Mouse (Mus musculus) midbrain, embryonic 10.5 days (tissue): ENCODE data around the gene Wdr11. TPM values are rescaled to one million over a fixed set of nuclear protein-coding genes. Genes with fewer than 3 reads are reported as not detected.

Source experiments
- DNase-seq: peaks from one replicate; pipeline ENCODE4 v3.0.0-alpha.2; 2017; ENCODE audit warnings: low spot score
- H3K27ac ChIP-seq: fragments of 300-500 bp; sonication (generic); replicated peaks from 2 replicates; pipeline ENCODE4 v1.5.1; 2016; ENCODE audit warnings: mild to moderate bottlenecking
- H3K27me3 ChIP-seq: fragments of 300-500 bp; sonication (generic); 2 replicates; pipeline ENCODE4 v1.6.1; 2016; ENCODE audit warnings: low read depth, mild to moderate bottlenecking; ENCODE audit not compliant: poor library complexity, severe bottlenecking
- H3K36me3 ChIP-seq: fragments of 300-500 bp; sonication (generic); 2 replicates; pipeline ENCODE4 v1.6.1; 2016; ENCODE audit warnings: mild to moderate bottlenecking, moderate library complexity
- H3K4me1 ChIP-seq: fragments of 300-500 bp; sonication (generic); 2 replicates; pipeline ENCODE4 v1.6.1; 2016
- H3K4me3 ChIP-seq: fragments of 300-500 bp; sonication (generic); 2 replicates; pipeline ENCODE4 v1.5.1; 2016; ENCODE audit warnings: mild to moderate bottlenecking, moderate library complexity
- H3K9me3 ChIP-seq: fragments of 300-500 bp; sonication (generic); replicated peaks from 2 replicates; pipeline ENCODE4 v1.6.1; 2016; ENCODE audit warnings: mild to moderate bottlenecking
- WGBS: fragments of 180-500 bp; shearing (Covaris S2); methylation state at CpG from one replicate; pipeline ENCODE4 v1.1.7; 2016; 5-methylcytosine and 5-hydroxymethylcytosine counted together
- polyA plus RNA-seq: library from polyadenylated mRNA; unstranded; fragments of >200 nt; fragmentation: Nextera tagmentation; extraction: Ambion mirVana; gene quantifications from 2 replicates; pipeline ENCODE4 v1.2.1, GENCODE M21; 2016

The Wdr11 gene
- polyA plus RNA-seq, 1 experiment from 2014 or later = 37.3 TPM

DNA sequence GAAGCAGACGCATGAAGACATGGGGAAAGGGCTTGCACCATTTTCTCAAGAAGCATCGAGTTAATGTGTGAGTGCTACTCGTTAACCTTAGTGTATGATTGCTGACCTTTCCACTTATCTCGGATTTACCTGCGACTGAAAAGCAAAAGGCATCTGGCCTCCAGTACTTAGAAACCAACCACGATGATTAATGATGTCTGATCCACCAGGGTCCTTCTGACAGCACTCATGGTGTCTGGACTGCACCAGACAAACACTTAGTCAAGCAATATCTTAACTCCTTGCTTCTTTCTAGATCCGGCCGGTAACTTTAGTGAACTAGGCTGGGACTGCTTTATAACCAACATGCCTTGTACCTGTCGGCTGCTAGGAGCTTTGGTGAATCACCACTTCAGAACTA lies 45.3 kb downstream of the Wdr11 start:
- Histone ChIP-seq H3K4me1 (no peaks in the 10 kb centered on the region), H3K27ac (no peak overlapping the region), H3K27me3 (no peaks in the 10 kb centered on the region), H3K9me3 (no peaks in the 10 kb centered on the region), H3K36me3 (peaks cover 55% of the 10 kb centered on the region), H3K4me3 (no peak overlapping the region)
- DNase-seq = no peak
- WGBS = 86% methylated on average over 9 of the region's 9 CpGs

DNA sequence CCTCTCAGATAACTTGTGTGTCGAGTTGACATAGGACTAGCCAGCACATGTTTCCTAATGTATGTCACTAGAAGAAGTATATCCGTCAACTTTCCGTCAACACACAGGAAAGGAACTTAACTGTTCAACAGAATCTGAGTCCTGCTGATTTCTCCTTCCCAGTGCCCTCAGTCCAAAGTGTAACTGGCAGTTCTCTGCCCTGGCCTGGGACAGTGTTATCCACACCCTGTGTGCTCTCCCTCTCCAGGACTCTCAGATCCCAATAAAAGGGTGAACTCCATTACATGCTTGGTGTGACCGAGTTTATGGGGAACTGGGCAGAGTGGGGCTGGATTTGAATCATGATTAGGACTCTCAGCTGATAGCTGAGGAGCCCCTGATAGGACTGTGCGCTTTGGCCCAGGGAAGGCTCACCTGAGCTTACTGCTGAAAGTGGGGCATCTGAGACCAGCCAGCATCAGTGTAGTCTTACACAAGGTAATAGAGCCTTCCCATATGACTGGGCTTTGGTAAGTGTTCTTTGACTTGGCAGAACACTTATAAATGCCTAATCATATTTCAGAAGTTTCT lies 46.3 kb downstream of the Wdr11 start:
- Histone ChIP-seq H3K27me3 (no peaks in the 10 kb centered on the region), H3K4me1 (no peaks in the 10 kb centered on the region), H3K36me3 (peaks cover 45% of the 10 kb centered on the region), H3K27ac (no peak overlapping the region), H3K9me3 (no peaks in the 10 kb centered on the region), H3K4me3 (no peak overlapping the region)
- WGBS = 92% methylated on average over 5 of the region's 5 CpGs
- DNase-seq = no peak

DNA sequence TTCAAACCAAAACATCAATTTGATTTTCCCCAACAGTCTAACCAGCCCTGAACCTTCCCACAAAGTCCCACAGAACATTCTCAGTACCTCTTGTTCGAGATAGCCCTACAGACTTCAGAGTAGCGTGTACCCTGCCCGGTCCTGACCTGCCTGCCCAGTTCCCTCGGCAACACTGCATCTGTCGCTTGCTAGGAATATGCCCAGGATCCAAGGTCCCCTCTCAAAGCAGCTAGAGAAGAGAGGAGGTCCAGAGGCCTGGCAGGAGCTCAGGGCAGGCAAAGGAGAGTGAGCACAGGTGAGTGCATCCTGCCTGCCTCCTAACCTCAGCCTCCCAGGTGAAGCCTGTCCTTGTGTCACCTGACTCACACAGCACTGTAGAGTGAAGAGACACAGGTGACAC lies 47.3 kb downstream of the Wdr11 start:
- Histone ChIP-seq H3K9me3 (no peaks in the 10 kb centered on the region), H3K27ac (no peak overlapping the region), H3K4me1 (no peaks in the 10 kb centered on the region), H3K27me3 (no peaks in the 10 kb centered on the region), H3K36me3 (peaks cover 34% of the 10 kb centered on the region), H3K4me3 (no peak overlapping the region)
- DNase-seq = no peak
- 92% methylated on average over 5 of the region's 5 CpGs for WGBS

DNA sequence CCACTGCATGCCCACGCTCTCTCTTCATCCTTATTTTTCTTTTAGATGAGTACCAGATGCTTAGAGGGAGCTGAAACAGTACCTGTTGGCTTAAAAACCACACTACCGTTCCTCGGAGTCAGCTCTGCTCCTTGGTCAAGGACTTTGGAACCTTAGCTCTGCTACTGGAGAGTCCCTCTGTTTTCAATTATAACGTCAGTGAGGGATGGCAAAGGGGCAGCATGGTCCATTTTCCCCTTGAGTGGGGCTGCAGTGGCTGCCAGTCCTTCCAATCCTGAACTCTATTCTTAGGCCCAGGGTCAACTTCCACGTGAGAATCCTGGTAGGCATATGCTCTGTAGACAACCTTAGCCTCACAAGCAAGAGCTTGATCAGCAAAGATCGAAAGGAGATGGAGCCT lies 48.2 kb downstream of the Wdr11 start:
- H3K4me1 ChIP-seq = 0 out of 2 replicates have a peak, but pooled peaks cover under 1% of the 10 kb centered on the region
- H3K27me3 ChIP-seq = no peaks in the 10 kb centered on the region
- H3K27ac ChIP-seq = no peak overlapping the region
- H3K36me3 ChIP-seq = peaks cover 26% of the 10 kb centered on the region
- no peak overlapping the region for H3K4me3 ChIP-seq
- no peaks in the 10 kb centered on the region for H3K9me3 ChIP-seq
- 79% methylated on average over 6 of the region's 6 CpGs for WGBS
- DNase-seq = no peak

DNA sequence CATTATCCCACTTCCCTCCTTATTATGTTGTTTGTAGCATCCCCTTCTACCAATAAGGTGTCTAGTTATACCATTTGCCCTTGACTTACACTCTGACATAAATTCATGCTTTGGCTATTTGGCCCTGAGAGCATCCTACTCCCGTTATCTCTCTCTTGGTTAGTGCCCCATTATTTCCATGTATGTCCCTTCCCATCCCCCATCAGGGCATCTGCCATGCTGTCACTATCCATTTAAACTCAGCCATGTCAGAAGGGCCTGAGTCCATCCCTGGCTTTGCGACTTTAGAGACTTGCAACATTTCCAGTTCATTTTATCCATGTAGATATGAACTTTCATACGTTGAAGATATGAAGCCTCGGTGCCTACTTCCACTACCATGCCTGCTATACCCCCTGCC lies 51.6 kb downstream of the Wdr11 start:
- Histone ChIP-seq H3K4me1 (0 out of 2 replicates have a peak, but pooled peaks cover 4% of the 10 kb centered on the region), H3K27me3 (peaks cover 7% of the 10 kb centered on the region; the same call in 1 of the 2 replicates), H3K9me3 (no peaks in the 10 kb centered on the region), H3K4me3 (no peak overlapping the region), H3K36me3 (no peaks in the 10 kb centered on the region), H3K27ac (no peak overlapping the region)
- 95% methylated on average over 4 of the region's 4 CpGs for WGBS
- DNase-seq = no peak

DNA sequence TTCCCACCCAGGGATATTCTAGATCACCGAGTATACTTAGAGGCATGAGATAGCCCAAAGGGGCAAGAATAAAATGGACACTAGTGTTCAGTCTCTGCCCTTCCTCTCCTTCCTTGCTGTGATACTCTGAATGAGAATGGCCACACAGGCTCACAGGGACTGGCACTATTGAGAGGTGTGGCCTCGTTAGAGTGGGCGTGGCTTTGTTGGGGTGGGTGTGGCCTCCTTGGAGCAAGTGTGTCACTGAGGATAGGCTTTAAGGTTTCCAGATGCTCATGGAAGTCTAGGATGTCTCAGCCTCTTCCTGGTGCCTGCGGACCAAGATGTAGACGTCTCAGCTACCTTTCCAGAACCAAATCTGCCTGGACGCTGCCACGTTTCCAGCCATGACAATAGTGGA lies 56.1 kb downstream of the Wdr11 start:
- H3K36me3 ChIP-seq = no peaks in the 10 kb centered on the region
- H3K27me3 ChIP-seq = peaks cover 43% of the 10 kb centered on the region
- WGBS = 80% methylated on average over 7 of the region's 7 CpGs
- H3K27ac ChIP-seq = no peak overlapping the region
- DNase-seq = no peak
- no peaks in the 10 kb centered on the region for H3K9me3 ChIP-seq
- H3K4me1 ChIP-seq = peaks cover 30% of the 10 kb centered on the region
- H3K4me3 ChIP-seq = no peak overlapping the region

DNA sequence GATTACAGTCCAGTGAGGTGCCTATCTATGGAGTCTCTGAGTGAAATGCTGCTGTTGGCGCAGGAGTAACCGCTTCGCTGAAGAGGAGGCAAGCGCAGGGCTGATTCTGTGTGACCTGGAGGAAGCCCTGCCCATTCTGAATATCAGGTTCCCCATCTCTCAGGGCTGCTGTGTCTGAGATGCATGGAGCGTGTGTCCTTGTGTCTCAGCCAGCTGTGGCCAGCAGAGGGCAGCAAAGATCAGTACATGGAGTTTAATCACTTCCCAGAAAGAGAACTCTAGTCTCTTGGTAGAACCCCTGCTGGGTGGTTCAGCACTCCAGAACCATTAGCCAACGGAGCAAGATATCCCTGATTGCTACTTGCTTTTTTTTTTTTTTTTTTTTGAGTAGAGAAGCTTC lies 57.3 kb downstream of the Wdr11 start:
- Histone ChIP-seq H3K4me3 (no peak overlapping the region), H3K27ac (no peak overlapping the region), H3K36me3 (no peaks in the 10 kb centered on the region), H3K4me1 (peaks cover 37% of the 10 kb centered on the region), H3K27me3 (peaks cover 52% of the 10 kb centered on the region), H3K9me3 (no peaks in the 10 kb centered on the region)
- peak; percentile 88 for DNase-seq
- 10% methylated on average over 6 of the region's 6 CpGs for WGBS

DNA sequence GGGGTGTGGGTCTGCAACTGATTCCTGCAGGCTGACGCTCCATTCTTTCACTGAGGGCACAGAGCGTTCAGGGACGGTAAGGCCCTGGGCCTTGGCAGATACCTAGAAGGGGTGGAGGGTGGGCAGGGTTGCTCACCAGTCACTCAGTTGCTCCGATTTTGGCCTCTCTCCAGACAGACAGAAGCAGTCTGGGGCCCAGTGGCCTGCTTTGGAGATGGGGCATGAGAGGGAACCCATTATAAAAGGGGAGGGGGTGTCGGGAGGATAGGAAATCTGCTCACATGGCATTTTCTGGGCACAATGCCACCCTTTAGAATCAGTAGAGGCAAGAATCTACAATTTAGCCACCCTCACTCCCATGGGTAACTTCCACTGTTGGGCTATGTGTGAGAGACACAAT lies 59.1 kb downstream of the Wdr11 start:
- DNase-seq = no peak
- peaks cover 70% of the 10 kb centered on the region for H3K27me3 ChIP-seq
- H3K36me3 ChIP-seq = no peaks in the 10 kb centered on the region
- H3K4me3 ChIP-seq = no peak overlapping the region
- 90% methylated on average over 5 of the region's 5 CpGs for WGBS
- H3K9me3 ChIP-seq = no peaks in the 10 kb centered on the region
- H3K27ac ChIP-seq = 0 out of 2 replicates have a peak overlapping the region, but pooled peaks have one; percentile 6
- peaks cover 51% of the 10 kb centered on the region for H3K4me1 ChIP-seq

DNA sequence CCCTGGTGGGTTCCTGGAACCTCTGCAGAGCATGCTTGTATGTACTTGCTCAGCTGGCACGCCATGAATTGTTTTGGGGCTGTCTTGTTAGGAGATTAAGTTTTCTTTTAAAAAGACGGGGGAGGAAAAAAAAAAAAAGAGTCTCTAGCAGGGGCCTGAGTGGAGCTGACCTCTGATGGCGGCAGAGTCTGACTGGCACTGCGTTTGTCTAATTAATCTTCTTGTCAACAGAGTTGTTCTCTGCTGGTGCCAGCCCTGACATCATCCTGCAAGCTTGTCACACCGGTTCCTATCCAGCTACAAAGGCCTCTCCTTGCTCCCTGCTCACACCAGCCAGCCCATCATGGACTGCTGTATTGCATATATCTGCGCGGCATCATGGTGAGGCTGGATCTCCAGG lies 60.1 kb downstream of the Wdr11 start:
- DNase-seq = no peak
- WGBS = 51% methylated on average over 7 of the region's 7 CpGs

DNA sequence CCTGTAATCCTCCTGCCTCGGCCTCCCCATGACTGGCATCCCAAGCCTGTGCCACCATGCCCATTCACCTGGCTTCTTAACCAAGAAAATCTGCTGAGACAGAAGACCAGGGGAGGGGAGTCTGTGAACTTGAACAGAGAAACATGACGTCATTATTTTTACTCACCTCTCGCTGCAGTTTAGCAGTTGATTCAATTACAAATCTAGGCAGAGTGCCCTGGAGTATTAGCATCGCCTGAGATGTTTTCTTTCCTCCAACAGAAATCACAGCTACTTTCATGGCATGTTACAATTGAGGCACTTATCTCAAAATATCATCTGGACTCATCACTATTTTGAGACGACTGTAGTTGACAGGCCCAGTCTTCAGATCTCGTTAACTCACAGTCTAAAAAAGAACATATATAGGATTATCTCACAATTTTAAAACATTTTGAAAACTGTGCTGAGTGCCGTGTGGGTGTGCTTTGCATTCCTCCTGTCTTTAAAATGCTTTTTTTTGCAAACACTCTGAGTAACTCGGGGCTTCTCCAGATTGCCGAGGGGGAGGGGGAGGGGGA lies 61.3 kb downstream of the Wdr11 start:
- Histone ChIP-seq H3K4me1 (peaks cover 70% of the 10 kb centered on the region), H3K27me3 (peaks cover 84% of the 10 kb centered on the region)
- DNase-seq = no peak

More for the DNA sequence above, 60.1 kb downstream of the Wdr11 start:
- H3K4me1 ChIP-seq = peaks cover 61% of the 10 kb centered on the region
- H3K36me3 ChIP-seq = no peaks in the 10 kb centered on the region
- no peak overlapping the region for H3K4me3 ChIP-seq
- H3K9me3 ChIP-seq = no peaks in the 10 kb centered on the region
- H3K27me3 ChIP-seq = peaks cover 81% of the 10 kb centered on the region
- peak overlapping the region; percentile 38; the same call in 1 of the 2 replicates for H3K27ac ChIP-seq

DNA sequence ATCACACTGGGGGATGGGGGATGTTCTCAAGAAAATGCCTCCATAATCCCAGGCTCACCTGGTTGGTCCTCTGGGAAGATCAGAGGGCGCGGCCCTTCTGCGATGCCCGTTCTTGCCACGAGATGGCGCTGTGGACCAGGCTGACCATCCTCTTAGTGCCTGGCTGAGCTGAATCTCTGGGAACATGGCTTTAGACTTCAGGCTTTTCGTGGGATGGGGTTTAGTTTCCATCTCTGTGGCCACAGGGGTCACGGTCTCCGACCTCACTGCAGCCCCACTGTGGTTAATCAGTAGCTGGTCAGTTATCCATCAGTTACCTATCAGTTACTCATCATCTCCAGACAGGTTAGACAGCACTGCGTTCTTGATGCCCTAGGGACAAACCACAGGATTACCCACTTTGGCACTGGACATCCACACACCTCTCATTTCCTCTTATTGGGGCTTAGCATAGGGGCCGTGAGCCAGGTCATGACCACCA lies 62.2 kb downstream of the Wdr11 start:
- no peaks in the 10 kb centered on the region for H3K9me3 ChIP-seq
- 13% methylated on average over 11 of the region's 11 CpGs for WGBS
- H3K27ac ChIP-seq = no peak overlapping the region
- H3K4me3 ChIP-seq = no peak overlapping the region
- peak; percentile 84 for DNase-seq
- H3K36me3 ChIP-seq = no peaks in the 10 kb centered on the region
- H3K4me1 ChIP-seq = peaks cover 77% of the 10 kb centered on the region
- peaks cover 84% of the 10 kb centered on the region for H3K27me3 ChIP-seq

More for the DNA sequence above, 61.3 kb downstream of the Wdr11 start:
- Histone ChIP-seq H3K27ac (no peak overlapping the region), H3K36me3 (no peaks in the 10 kb centered on the region), H3K9me3 (no peaks in the 10 kb centered on the region), H3K4me3 (no peak overlapping the region)
- WGBS = 62% methylated on average over 9 of the region's 9 CpGs

DNA sequence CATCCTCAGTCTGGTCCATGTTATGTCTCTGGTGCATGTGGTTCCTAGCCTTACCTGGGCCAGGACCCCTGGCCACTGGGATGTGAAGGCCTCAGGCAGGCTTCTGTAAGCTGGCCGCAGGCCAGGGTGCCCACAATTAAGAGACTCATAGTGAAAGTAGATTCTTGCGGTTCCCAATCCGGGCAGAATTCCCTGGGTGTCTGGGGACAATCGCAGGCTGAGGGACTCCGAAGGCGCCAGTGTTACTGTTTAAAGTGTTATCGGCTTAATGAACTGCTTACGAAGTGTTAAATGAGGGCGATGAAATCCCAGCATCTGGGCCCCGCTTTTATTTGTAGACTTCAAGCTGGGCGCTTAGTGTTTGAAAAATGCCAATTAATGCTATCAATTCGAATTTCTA lies 63.3 kb downstream of the Wdr11 start:
- Histone ChIP-seq H3K36me3 (no peaks in the 10 kb centered on the region), H3K9me3 (no peaks in the 10 kb centered on the region), H3K4me3 (0 out of 2 replicates have a peak overlapping the region, but pooled peaks have one; percentile 11), H3K4me1 (peaks cover 78% of the 10 kb centered on the region), H3K27me3 (peaks cover 76% of the 10 kb centered on the region), H3K27ac (peak overlapping the region; percentile 67; the same call in 1 of the 2 replicates)
- DNase-seq = no peak
- 46% methylated on average over 12 of the region's 12 CpGs for WGBS

DNA sequence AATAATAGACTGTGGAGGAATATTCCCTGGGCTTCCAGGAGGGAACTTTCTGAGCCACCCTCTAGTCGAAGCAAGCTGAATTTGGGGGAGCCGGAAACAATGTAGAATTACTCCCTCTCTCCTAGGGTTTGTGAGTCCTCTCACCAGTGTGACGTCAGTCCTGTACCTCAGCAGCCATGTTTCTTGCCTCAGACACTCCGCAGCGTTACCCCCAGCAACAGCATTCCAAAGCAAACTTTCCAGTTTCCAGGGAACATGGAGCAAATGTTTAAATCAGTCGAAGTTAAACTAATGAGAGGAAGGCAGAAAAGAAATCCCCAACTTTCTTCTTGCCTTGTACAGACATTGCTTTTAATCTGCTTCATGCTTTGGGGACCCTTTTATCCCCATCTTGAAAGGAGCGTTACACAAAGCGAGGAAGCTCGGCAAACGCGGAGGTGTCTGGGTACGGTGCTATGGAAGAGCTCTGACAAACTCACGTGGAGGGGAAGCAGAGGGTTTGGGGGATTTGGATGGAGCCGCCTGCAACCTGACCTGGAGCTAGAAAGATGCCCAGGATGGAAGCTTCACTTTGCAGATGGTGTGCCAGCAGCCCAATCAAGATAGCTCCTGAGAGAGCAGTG lies 64.1 kb downstream of the Wdr11 start:
- WGBS = 48% methylated on average over 14 of the region's 14 CpGs
- Histone ChIP-seq H3K4me3 (no peak overlapping the region), H3K27me3 (peaks cover 68% of the 10 kb centered on the region), H3K27ac (no peak overlapping the region; the same call in 1 of the 2 replicates), H3K36me3 (no peaks in the 10 kb centered on the region), H3K4me1 (peaks cover 82% of the 10 kb centered on the region), H3K9me3 (no peaks in the 10 kb centered on the region)
- no peak for DNase-seq
